Mouse (Mus musculus) olfactory bulb, adult 2 months (tissue): ENCODE results near the gene Acaca.

Source experiments
- CTCF ChIP-seq: fragments of 200-500 bp; IDR thresholded peaks from 2 replicates; pipeline ENCODE4 v1.5.1; 2012; ENCODE audit warnings: low read depth, mild to moderate bottlenecking, low read length, moderate library complexity; ENCODE audit not compliant: insufficient read depth
- POLR2A ChIP-seq: fragments of 200-500 bp; IDR thresholded peaks from 2 replicates; pipeline ENCODE4 v1.6.1; 2012; ENCODE audit warnings: mild to moderate bottlenecking, low read depth, low read length, moderate library complexity; ENCODE audit not compliant: insufficient read depth

GRCm38 (mm10) chr11:84179954-84180598 is 50.6 kb downstream of the Acaca start:
- TF ChIP-seq POLR2A (no peak), CTCF (peak; percentile 72)
